Mouse (Mus musculus) embryonic fibroblast, embryonic 13.5 days (primary cell): ENCODE measurements at regions not wholly inside any gene's neighbourhood (a gene's known extent, or its start where the extent isn't known, plus 50 kb on each side); places are given as distances from the start of the nearest gene placed in this dataset.

ENCODE experiments used
- H3K27ac ChIP-seq: 2 replicates; pipeline ENCODE4 v1.5.1; 2012; ENCODE audit warnings: low read length, control low read depth, inconsistent platforms; ENCODE audit not compliant: insufficient read depth
- H3K4me1 ChIP-seq: 2 replicates; pipeline ENCODE4 v1.6.1; 2011; ENCODE audit warnings: low read length; ENCODE audit not compliant: control insufficient read depth, insufficient read depth
- H3K4me3 ChIP-seq: 2 replicates; pipeline ENCODE4 v1.5.1; 2011; ENCODE audit warnings: mild to moderate bottlenecking, control low read depth, low read length; ENCODE audit not compliant: insufficient read depth
- CTCF ChIP-seq: IDR thresholded peaks from 2 replicates; pipeline ENCODE4 v1.5.1; 2011; ENCODE audit warnings: mild to moderate bottlenecking, control low read depth, low read length, moderate library complexity, borderline replicate concordance; ENCODE audit not compliant: insufficient read depth
- POLR2A ChIP-seq: IDR thresholded peaks from 2 replicates; pipeline ENCODE4 v1.6.1; 2011; ENCODE audit warnings: low read depth, mild to moderate bottlenecking, control low read depth, low read length, moderate library complexity

- no peak overlapping the region for H3K4me3 ChIP-seq
- no peaks in the 10 kb centered on the region; the same call in 1 of the 2 replicates for H3K4me1 ChIP-seq
- no peak for TF ChIP-seq POLR2A
- TF ChIP-seq CTCF = no peak
- H3K27ac ChIP-seq = no peak overlapping the region
Observed at GRCm38 (mm10) chr8:10785311-10785710, 222.9 kb downstream of the Irs2 start.

- TF ChIP-seq POLR2A (no peak), CTCF (no peak)
- Histone ChIP-seq H3K4me3 (no peak overlapping the region), H3K4me1 (no peaks in the 10 kb centered on the region; the same call in 1 of the 2 replicates), H3K27ac (no peak overlapping the region)
Observed at GRCm38 (mm10) chr8:10784481-10784880, 223.8 kb downstream of the Irs2 start.

DNA sequence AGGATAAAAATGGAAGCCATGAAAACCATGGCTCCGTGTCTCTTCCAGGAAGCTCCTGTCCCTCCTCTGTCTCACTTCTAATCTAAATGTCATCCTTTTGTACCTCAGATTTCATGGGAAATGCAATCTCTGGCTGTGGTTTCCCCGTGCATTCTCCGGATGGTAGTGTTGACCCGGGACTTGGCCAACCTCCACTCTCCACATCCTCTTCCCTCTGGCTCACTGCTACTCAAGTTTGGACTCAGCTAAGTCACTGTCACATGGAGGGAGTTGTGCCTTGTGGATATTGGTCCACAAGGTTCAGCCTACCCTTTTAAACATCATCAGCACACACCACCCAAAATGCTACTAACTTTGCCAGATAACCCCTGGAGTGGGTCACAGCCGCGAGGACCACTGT lies 226.4 kb downstream of the Irs2 start:
- no peak overlapping the region for H3K27ac ChIP-seq
- H3K4me1 ChIP-seq = no peaks in the 10 kb centered on the region; the same call in 1 of the 2 replicates
- TF ChIP-seq POLR2A (no peak), CTCF (no peak)
- H3K4me3 ChIP-seq = no peak overlapping the region

- peaks cover 3% of the 10 kb centered on the region; the same call in 1 of the 2 replicates for H3K4me1 ChIP-seq
- no peak overlapping the region for H3K27ac ChIP-seq
- TF ChIP-seq POLR2A (no peak), CTCF (no peak)
Observed at GRCm38 (mm10) chr8:10779636-10780035, 228.6 kb downstream of the Irs2 start.

GRCm38 (mm10) chr8:10775202-10776010 lies 232.9 kb downstream of the Irs2 start:
- H3K27ac ChIP-seq = 0 out of 2 replicates have a peak overlapping the region, but pooled peaks have one; percentile 1
- peaks cover 3% of the 10 kb centered on the region; the same call in 1 of the 2 replicates for H3K4me1 ChIP-seq
- TF ChIP-seq POLR2A (no peak), CTCF (no peak)
- no peak overlapping the region for H3K4me3 ChIP-seq

More at GRCm38 (mm10) chr8:10779636-10780035, 228.6 kb downstream of the Irs2 start:
- H3K4me3 ChIP-seq = no peak overlapping the region

DNA sequence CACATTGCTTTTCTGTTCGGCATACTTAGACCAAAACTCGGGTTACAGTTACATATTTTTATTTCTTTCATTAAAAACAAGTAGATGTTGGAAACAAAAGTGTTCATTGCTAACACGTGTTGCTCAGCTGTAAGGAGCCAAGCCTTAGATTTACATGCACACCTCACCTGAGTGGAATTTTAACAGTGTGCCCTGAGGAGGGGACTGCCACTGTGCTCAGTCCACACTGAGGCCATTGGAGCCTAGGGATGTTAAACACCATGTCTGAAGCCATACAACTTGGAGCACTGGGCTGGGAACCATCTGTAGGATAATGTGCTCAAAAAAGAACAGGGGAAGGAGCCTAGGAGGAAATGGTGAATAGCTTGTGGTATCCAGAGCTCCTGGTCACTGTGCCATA lies 233.5 kb downstream of the Irs2 start:
- Histone ChIP-seq H3K27ac (0 out of 2 replicates have a peak overlapping the region, but pooled peaks have one; percentile 1), H3K4me1 (peaks cover 3% of the 10 kb centered on the region; the same call in 1 of the 2 replicates), H3K4me3 (no peak overlapping the region)
- no peak for TF ChIP-seq POLR2A
- no peak for TF ChIP-seq CTCF

DNA sequence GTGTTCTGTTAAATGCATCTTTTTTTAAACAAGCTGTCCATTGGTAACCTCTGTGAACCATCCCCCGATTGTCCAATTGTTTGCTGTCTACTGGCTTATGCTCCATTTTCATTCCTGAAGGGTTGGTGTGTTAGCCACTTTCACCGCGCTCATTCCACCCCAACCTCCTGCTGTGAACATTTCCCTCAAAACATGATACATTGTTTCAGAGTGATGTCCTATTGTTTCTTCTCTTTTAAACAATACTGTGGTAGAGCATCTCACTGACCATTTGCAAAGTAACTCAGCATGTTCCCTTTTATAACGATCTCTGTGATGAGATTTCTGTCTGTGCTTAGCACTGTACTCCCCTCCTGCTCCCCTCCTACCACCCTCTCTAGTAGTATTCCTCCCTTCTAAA lies 240.1 kb downstream of the Irs2 start:
- Histone ChIP-seq H3K27ac (no peak overlapping the region), H3K4me1 (no peaks in the 10 kb centered on the region), H3K4me3 (no peak overlapping the region)
- TF ChIP-seq POLR2A (no peak), CTCF (no peak)

GRCm38 (mm10) chr8:10763907-10764306 lies 244.4 kb downstream of the Irs2 start:
- H3K4me1 ChIP-seq = peaks cover 2% of the 10 kb centered on the region; the same call in 1 of the 2 replicates
- no peak overlapping the region for H3K4me3 ChIP-seq
- TF ChIP-seq POLR2A = no peak
- no peak for TF ChIP-seq CTCF
- no peak overlapping the region for H3K27ac ChIP-seq

- Histone ChIP-seq H3K4me1 (peaks cover 2% of the 10 kb centered on the region; the same call in 1 of the 2 replicates), H3K4me3 (no peak overlapping the region), H3K27ac (no peak overlapping the region)
- no peak for TF ChIP-seq POLR2A
- no peak for TF ChIP-seq CTCF
Observed at GRCm38 (mm10) chr8:10761694-10762305, 246.5 kb downstream of the Irs2 start.

- peaks cover 2% of the 10 kb centered on the region; the same call in 1 of the 2 replicates for H3K4me1 ChIP-seq
- no peak overlapping the region for H3K27ac ChIP-seq
- no peak for TF ChIP-seq POLR2A
- no peak for TF ChIP-seq CTCF
- H3K4me3 ChIP-seq = no peak overlapping the region
Observed at GRCm38 (mm10) chr8:10760851-10761693, 247.2 kb downstream of the Irs2 start.
